Mouse (Mus musculus): ENCODE data around the gene Trabd2b. TPM values are rescaled to one million over a fixed set of nuclear protein-coding genes. Genes with fewer than 3 reads are reported as not detected.

Trabd2b gene
- total and polyA plus RNA-seq, 2 experiments from 2014 or later, result 0.63 to 0.71 TPM

DNA sequence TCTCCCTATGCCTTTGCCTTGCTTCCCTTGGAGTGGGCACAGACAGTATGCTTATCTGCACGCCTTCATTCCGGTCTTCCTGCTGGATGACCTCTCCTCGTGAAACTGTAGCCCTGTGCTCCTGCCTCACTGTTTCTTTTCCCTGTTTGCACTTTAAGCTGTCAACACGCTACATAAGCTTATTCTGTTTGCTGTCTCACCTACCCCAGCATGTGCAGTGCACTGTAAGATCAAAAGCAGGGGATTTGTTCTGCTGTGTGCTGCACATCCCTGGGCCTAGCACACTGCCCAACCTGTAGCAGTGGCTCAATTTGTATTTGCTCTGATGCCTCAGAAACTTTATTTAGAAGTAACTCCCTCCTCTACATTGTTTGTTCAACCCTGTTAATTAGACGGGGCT lies 79.5 kb downstream of the Trabd2b start:
- WGBS, result 68% methylated on average over 5 of the region's 5 CpGs
- TF ChIP-seq CTCF (IDR thresholded peaks at IDR 0.05; ENCODE audit: low read depth), result no peak
- H3K9me3 ChIP-seq (ENCODE audit: low read length), result no peaks in the 10 kb centered on the region
- H3K4me2 ChIP-seq (ENCODE audit: low read depth), result no peak overlapping the region
- no peaks in the 10 kb centered on the region for H3K4me1 ChIP-seq (ENCODE audit: insufficient read depth)
- DNase-seq, result no peak
- no peaks in the 10 kb centered on the region for H3K27me3 ChIP-seq (ENCODE audit: insufficient read depth, low read length)
- no peak overlapping the region for H3K9ac ChIP-seq
- no peak overlapping the region for H3K4me3 ChIP-seq (ENCODE audit: low read depth, low read length)
- H3K27ac ChIP-seq (ENCODE audit: low read depth, low read length), result no peak overlapping the region
- ATAC-seq, result no peak
- no peaks in the 10 kb centered on the region for H3K36me3 ChIP-seq (ENCODE audit: insufficient read depth)

DNA sequence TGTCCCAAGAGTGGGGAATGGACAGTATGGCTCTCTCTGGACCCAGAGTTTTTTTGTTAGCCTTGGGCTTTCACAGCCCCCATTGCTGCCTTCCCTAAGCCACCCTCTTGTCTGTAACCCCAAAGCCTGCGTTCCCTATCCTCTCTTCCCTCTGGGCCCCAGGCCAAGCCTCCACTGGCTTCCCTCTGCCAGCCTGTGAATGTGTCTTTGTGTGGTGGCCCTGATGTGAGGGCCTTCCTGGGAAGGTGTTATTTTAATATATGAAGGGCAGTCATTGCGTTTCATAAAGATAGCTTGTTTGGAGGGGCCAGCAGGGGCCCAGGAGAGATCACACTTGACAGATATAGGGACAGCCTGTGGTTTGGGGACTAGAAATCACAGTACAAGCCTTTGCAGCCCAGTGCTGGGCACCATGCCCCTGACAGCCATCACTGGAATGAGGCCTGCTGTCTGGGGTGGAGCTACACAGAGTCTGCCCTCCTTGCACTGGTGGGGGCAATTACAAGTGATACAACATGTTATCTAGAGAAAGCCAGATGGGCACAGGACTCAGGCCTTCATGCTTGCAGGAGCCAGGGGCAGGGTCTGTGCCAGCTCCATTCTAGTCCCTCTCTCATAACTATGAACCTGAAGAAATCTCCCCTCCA lies 80.5 kb downstream of the Trabd2b start:
- no peak for DNase-seq
- H3K4me1 ChIP-seq (ENCODE audit: insufficient read depth), result no peaks in the 10 kb centered on the region
- no peak overlapping the region for H3K9ac ChIP-seq
- peak; percentile 45; the same call in 1 of the 2 replicates for ATAC-seq
- no peak overlapping the region for H3K27ac ChIP-seq (ENCODE audit: low read depth, low read length)
- H3K4me2 ChIP-seq (ENCODE audit: low read depth), result no peak overlapping the region
- WGBS, result 33% methylated on average over 2 of the region's 2 CpGs
- TF ChIP-seq CTCF (IDR thresholded peaks at IDR 0.05; ENCODE audit: low read depth), result no peak
- no peak overlapping the region for H3K4me3 ChIP-seq (ENCODE audit: low read depth, low read length)
- no peaks in the 10 kb centered on the region for H3K9me3 ChIP-seq (ENCODE audit: low read length)
- H3K36me3 ChIP-seq (ENCODE audit: insufficient read depth), result no peaks in the 10 kb centered on the region
- no peaks in the 10 kb centered on the region for H3K27me3 ChIP-seq (ENCODE audit: insufficient read depth, low read length)

DNA sequence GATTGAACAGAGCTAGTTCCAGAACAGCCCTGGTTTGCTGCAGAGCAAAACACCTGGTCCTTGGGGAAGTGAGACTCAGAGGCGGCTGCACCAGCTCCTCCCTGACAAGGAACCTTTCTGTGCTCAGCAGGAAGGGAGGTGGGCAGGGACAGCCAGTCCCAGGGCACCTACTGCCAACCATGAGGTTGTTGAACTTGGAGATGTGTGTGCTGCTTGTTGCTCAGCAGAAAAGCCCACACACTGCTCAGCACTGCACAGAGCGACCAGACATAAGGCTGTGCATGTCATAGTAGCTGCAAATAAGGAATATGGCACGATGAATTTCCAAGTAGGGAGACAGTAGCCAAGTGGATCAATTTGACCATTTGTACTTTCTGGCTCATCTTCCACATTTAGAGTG lies 81.2 kb downstream of the Trabd2b start:
- DNase-seq (no peak), ATAC-seq (no peak)
- no peak overlapping the region for H3K4me3 ChIP-seq (ENCODE audit: low read depth, low read length)
- H3K27ac ChIP-seq (ENCODE audit: low read depth, low read length), result no peak overlapping the region
- TF ChIP-seq CTCF (IDR thresholded peaks at IDR 0.05; ENCODE audit: low read depth), result no peak
- no peak overlapping the region for H3K9ac ChIP-seq
- 79% methylated on average over 3 of the region's 3 CpGs for WGBS
- no peaks in the 10 kb centered on the region for H3K36me3 ChIP-seq (ENCODE audit: insufficient read depth)
- no peaks in the 10 kb centered on the region for H3K9me3 ChIP-seq (ENCODE audit: low read length)
- H3K4me2 ChIP-seq (ENCODE audit: low read depth), result no peak overlapping the region
- no peaks in the 10 kb centered on the region for H3K4me1 ChIP-seq (ENCODE audit: insufficient read depth)
- no peaks in the 10 kb centered on the region for H3K27me3 ChIP-seq (ENCODE audit: insufficient read depth, low read length)

DNA sequence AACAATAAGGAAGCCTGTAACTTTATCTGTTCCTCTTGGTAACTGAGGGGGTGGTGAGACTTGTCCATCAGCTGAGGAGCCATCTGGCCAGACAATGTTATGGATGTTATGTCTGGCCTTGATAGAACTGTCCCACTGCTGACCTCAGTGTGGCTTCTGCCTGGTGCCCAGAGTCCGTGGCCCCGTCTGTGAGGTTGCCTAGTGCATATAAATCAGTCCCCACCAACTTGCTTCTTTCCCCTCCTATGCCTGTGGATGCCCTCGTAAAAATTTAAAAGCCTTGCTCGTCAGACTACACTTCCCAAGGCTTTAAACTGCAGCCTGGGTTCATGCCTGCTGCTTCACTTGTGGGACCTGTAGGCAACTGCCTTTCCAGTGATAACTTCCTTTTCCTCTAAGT lies 85.6 kb downstream of the Trabd2b start:
- Histone ChIP-seq H3K9me3 (ENCODE audit: low read length) (no peaks in the 10 kb centered on the region), H3K9ac (no peak overlapping the region), H3K4me2 (ENCODE audit: low read depth) (no peak overlapping the region), H3K36me3 (ENCODE audit: insufficient read depth) (no peaks in the 10 kb centered on the region), H3K4me3 (ENCODE audit: low read depth, low read length) (no peak overlapping the region), H3K27me3 (ENCODE audit: insufficient read depth, low read length) (no peaks in the 10 kb centered on the region), H3K27ac (ENCODE audit: low read depth, low read length) (no peak overlapping the region), H3K4me1 (ENCODE audit: insufficient read depth) (no peaks in the 10 kb centered on the region)
- no peak for DNase-seq
- ATAC-seq, result no peak
- 78% methylated on average over 4 of the region's 4 CpGs for WGBS
- no peak for TF ChIP-seq CTCF (IDR thresholded peaks at IDR 0.05; ENCODE audit: low read depth)

DNA sequence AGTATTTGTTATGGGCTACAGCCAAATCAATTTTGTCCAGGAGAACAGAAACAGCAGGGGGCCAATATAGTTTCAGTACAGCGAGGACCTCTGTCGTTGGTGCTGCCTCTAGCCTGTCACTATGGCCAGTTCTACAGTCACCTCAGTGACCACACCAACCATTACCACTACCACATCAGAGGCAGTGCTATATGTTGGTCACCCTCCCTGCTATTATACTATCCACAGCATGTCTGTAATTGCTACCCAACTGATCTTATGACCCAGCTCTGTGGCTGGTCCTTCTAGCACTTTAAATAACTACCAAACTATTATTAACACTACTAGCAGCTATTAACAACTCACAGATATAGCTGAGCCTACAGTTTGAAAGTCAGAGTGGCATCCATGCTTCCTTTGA lies 87.5 kb downstream of the Trabd2b start:
- H3K9me3 ChIP-seq (ENCODE audit: low read length), result no peaks in the 10 kb centered on the region
- TF ChIP-seq CTCF (IDR thresholded peaks at IDR 0.05; ENCODE audit: low read depth), result no peak
- no peaks in the 10 kb centered on the region for H3K36me3 ChIP-seq (ENCODE audit: insufficient read depth)
- ATAC-seq, result no peak
- no peak overlapping the region for H3K4me3 ChIP-seq (ENCODE audit: low read depth, low read length)
- H3K9ac ChIP-seq, result no peak overlapping the region
- H3K27ac ChIP-seq (ENCODE audit: low read depth, low read length), result no peak overlapping the region
- H3K27me3 ChIP-seq (ENCODE audit: insufficient read depth, low read length), result no peaks in the 10 kb centered on the region
- DNase-seq, result no peak
- 64% methylated on average over 2 of the region's 2 CpGs for WGBS
- H3K4me2 ChIP-seq (ENCODE audit: low read depth), result no peak overlapping the region
- no peaks in the 10 kb centered on the region for H3K4me1 ChIP-seq (ENCODE audit: insufficient read depth)

DNA sequence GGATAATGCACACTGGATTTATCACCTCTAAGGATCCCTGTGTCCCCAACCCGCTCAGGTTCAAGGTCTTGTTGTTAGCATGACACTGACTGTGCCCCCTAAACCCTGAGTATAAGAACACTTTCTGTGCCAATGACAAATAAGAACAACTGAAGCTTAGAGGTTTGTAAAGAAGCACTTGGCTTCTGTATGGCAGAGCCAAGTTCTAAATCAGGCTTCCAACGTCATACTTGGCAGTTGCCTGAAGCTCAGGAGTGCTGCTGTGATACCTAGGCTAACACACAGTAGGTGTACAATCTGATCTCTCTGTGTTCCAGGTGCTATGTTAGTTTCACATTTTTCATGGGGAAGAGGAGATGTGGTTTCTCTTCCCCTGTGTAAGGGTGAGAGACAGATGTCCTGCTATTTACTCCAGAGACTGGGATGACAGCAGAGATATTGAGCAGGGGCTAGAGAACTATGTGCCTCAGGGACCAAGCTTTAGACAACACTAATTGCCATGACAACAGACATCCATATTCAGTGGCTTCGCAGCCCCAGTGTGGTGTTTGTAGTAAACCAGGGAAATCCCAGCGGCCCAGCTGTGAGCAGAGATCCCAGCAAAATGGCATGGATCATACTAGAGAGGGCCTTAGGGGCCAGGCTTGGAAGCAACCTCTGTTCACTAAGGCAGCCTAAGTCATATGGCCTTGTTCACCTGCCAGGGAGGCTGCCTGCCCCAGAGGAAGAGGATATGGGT lies 89.3 kb downstream of the Trabd2b start:
- WGBS, result 62% methylated on average over 4 of the region's 4 CpGs
- Histone ChIP-seq H3K27me3 (ENCODE audit: insufficient read depth, low read length) (no peaks in the 10 kb centered on the region), H3K36me3 (ENCODE audit: insufficient read depth) (no peaks in the 10 kb centered on the region), H3K27ac (ENCODE audit: low read depth, low read length) (no peak overlapping the region), H3K4me1 (ENCODE audit: insufficient read depth) (no peaks in the 10 kb centered on the region), H3K9me3 (ENCODE audit: low read length) (no peaks in the 10 kb centered on the region), H3K4me3 (ENCODE audit: low read depth, low read length) (no peak overlapping the region), H3K9ac (no peak overlapping the region), H3K4me2 (ENCODE audit: low read depth) (no peak overlapping the region)
- no peak for TF ChIP-seq CTCF (IDR thresholded peaks at IDR 0.05; ENCODE audit: low read depth)
- DNase-seq, result no peak
- peak; percentile 78 for ATAC-seq

DNA sequence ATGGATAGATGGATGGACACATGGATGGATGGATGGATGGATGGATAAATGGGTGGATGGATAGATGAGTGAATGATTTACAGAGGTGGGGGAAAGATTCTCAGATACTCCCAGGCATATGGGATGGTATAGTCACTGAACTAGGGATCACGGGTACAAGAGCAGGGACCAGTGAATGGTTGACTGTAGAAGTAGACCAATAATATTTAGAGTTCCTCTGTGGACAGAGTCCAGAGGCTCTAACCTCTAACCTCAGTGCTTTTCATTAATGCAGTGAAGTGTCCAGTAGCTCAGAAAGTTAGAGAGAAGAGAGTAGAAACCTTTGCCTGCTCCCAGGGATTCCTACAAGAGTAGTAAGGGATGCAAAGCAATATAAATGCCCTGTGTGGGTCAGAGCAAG lies 93.1 kb downstream of the Trabd2b start:
- no peak for ATAC-seq
- no peak for DNase-seq
- TF ChIP-seq CTCF (IDR thresholded peaks at IDR 0.05; ENCODE audit: low read depth), result no peak
- no peak overlapping the region for H3K9ac ChIP-seq
- H3K4me3 ChIP-seq (ENCODE audit: low read depth, low read length), result no peak overlapping the region
- no peaks in the 10 kb centered on the region for H3K4me1 ChIP-seq (ENCODE audit: insufficient read depth)
- no peaks in the 10 kb centered on the region for H3K27me3 ChIP-seq (ENCODE audit: insufficient read depth, low read length)
- no peaks in the 10 kb centered on the region for H3K36me3 ChIP-seq (ENCODE audit: insufficient read depth)
- no peak overlapping the region for H3K4me2 ChIP-seq (ENCODE audit: low read depth)
- H3K27ac ChIP-seq (ENCODE audit: low read depth, low read length), result no peak overlapping the region
- no peaks in the 10 kb centered on the region for H3K9me3 ChIP-seq (ENCODE audit: low read length)
- WGBS, result 88% methylated on average over 1 of the region's 1 CpGs

Measured in forebrain, postnatal 0 days (tissue).